Mouse (Mus musculus): ENCODE results near the gene Slc25a13.

DNA sequence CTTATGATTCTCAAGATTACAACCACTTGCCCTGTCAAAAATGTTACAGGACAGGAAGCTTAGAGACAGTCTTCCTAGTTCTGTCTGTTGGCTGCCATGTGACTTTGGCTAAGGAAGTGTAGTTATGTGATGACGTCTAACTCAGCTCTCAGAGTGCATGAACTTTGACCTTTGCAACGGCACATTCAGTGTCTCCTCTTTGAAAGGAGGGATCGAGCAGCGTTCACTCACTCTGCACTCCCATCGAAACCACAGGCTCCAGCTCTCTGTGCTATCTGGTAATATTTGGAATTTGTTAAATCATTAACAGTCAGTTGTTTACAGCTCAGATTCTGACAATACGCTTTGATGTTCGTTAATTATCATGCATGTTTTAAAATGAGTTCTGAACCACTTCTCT lies 31.5 kb upstream of the Slc25a13 start:
- TF ChIP-seq NELFE (IDR thresholded peaks at IDR 0.05; ENCODE audit: low read depth, low read length) (no peak), MXI1 (IDR thresholded peaks at IDR 0.05; ENCODE audit: low read depth, low read length) (no peak), MYC (IDR thresholded peaks at IDR 0.05; ENCODE audit: low read depth, low read length) (no peak), ZMIZ1 (IDR thresholded peaks at IDR 0.05; ENCODE audit: low read depth, low read length) (no peak), CTCF (conservative IDR thresholded peaks at IDR 0.05 in 1 of 2, IDR thresholded peaks at IDR 0.05 in 1 of 2; ENCODE audit: low read depth in 2 of 2, low read length in 2 of 2) (no peak), MAX (IDR thresholded peaks at IDR 0.05; ENCODE audit: low read length) (no peak), MEF2A (IDR thresholded peaks at IDR 0.05; ENCODE audit: borderline replicate concordance, low read depth, low read length) (no peak), EP300 (IDR thresholded peaks at IDR 0.05; ENCODE audit: low read length) (no peak), POLR2A (IDR thresholded peaks at IDR 0.05; ENCODE audit: low read depth, low read length) (no peak), USF1 (IDR thresholded peaks at IDR 0.05; ENCODE audit: low read depth, low read length) (no peak), ZC3H11A (IDR thresholded peaks at IDR 0.05; ENCODE audit: low read depth, low read length) (no peak), RAD21 (IDR thresholded peaks at IDR 0.05; ENCODE audit: low read depth, low read length) (no peak)
